Mouse (Mus musculus): Measurements from ENCODE around the gene Apof. TPM values are rescaled to one million over a fixed set of nuclear protein-coding genes. Genes with fewer than 3 reads are reported as not detected.

Gene Apof
- 0.09 TPM in 1 of 2 replicates, not detected in the other for polyA plus RNA-seq (2021; fragmentation: Nextera tagmentation)
- long read RNA-seq, experiment 1: 0 reads
- long read RNA-seq, experiment 2: 0 reads

GRCm38 (mm10) chr10:128268371-128268770, at the start of gene Apof:
Gene Apof, plus strand, starts transcription at chr10:128268671.

GRCm38 (mm10) chr10:128225538-128225937, 42.9 kb upstream of the Apof start, which contains the start of gene Mip:
Gene Mip, plus strand, starts transcription at chr10:128225838.

GRCm38 (mm10) chr10:128231697-128232419, 36.6 kb upstream of the Apof start, which contains the start of gene Timeless:
Gene Timeless, plus strand, starts transcription at chr10:128232065.

GRCm38 (mm10) chr10:128253677-128254255, 14.7 kb upstream of the Apof start, which contains the start of gene Apon:
Gene Apon, plus strand, starts transcription at chr10:128254096.

GRCm38 (mm10) chr10:128270287-128270841, 1.9 kb downstream of the Apof start, which contains the start of gene Stat2:
Gene Stat2, plus strand, starts transcription at chr10:128270559.

GRCm38 (mm10) chr10:128298702-128299171, 30.3 kb downstream of the Apof start, which contains the start of gene Il23a:
Gene Il23a, minus strand, starts transcription at chr10:128298752.

GRCm38 (mm10) chr10:128303126-128304021, 34.9 kb downstream of the Apof start, which contains the start of gene Pan2:
Gene Pan2, plus strand, starts transcription at chr10:128303335.

Other genes with a start within 250 kb of the Apof start
- gene Naca, start 233.1 kb upstream of the Apof start, polyA plus RNA-seq (2021; fragmentation: Nextera tagmentation): 767 and 841 TPM in 2 replicates
- gene Ptges3, start 209.7 kb upstream of the Apof start, polyA plus RNA-seq (2021; fragmentation: Nextera tagmentation): 207 and 248 TPM in 2 replicates
- gene Atp5b, start 185.4 kb upstream of the Apof start, polyA plus RNA-seq (2021; fragmentation: Nextera tagmentation): 1,781 and 2,018 TPM in 2 replicates
- 3.8 and 4.4 TPM in 2 replicates for gene Baz2a, start 177.1 kb upstream of the Apof start, polyA plus RNA-seq (2021; fragmentation: Nextera tagmentation)
- gene Rbms2, start 88.4 kb upstream of the Apof start, polyA plus RNA-seq (2021; fragmentation: Nextera tagmentation): 3.7 and 5.3 TPM in 2 replicates
- gene Gls2, start 74.2 kb upstream of the Apof start, polyA plus RNA-seq (2021; fragmentation: Nextera tagmentation): 24.5 and 25.7 TPM in 2 replicates
- 9.1 and 11.8 TPM in 2 replicates for gene Spryd4, start 56.9 kb upstream of the Apof start, polyA plus RNA-seq (2021; fragmentation: Nextera tagmentation)
- not detected in 2 replicates for gene Mip, start 42.8 kb upstream of the Apof start, polyA plus RNA-seq (2021; fragmentation: Nextera tagmentation)
- gene Timeless, start 36.6 kb upstream of the Apof start, polyA plus RNA-seq (2021; fragmentation: Nextera tagmentation): 3.0 and 4.9 TPM in 2 replicates
- not detected in 2 replicates for gene Apon, start 14.6 kb upstream of the Apof start, polyA plus RNA-seq (2021; fragmentation: Nextera tagmentation)
- gene Stat2, start 1.9 kb downstream of the Apof start, polyA plus RNA-seq (2021; fragmentation: Nextera tagmentation): 5.0 and 5.3 TPM in 2 replicates
- 0.15 TPM in 1 of 2 replicates, not detected in the other for gene Il23a, start 30.1 kb downstream of the Apof start, polyA plus RNA-seq (2021; fragmentation: Nextera tagmentation)
- gene Pan2, start 34.7 kb downstream of the Apof start, polyA plus RNA-seq (2021; fragmentation: Nextera tagmentation): 2.5 and 2.8 TPM in 2 replicates
- 113 and 142 TPM in 2 replicates for gene Cnpy2, start 53.8 kb downstream of the Apof start, polyA plus RNA-seq (2021; fragmentation: Nextera tagmentation)
- gene Cs, start 69.1 kb downstream of the Apof start, polyA plus RNA-seq (2021; fragmentation: Nextera tagmentation): 189 and 199 TPM in 2 replicates
- gene Coq10a, start 100.3 kb downstream of the Apof start, polyA plus RNA-seq (2021; fragmentation: Nextera tagmentation): 20.7 and 55.1 TPM in 2 replicates
- 5.9 and 11.9 TPM in 2 replicates for gene Ankrd52, start 108.4 kb downstream of the Apof start, polyA plus RNA-seq (2021; fragmentation: Nextera tagmentation)
- gene Slc39a5, start 132.6 kb downstream of the Apof start, polyA plus RNA-seq (2021; fragmentation: Nextera tagmentation): 0.25 and 0.39 TPM in 2 replicates
- 98.0 and 168 TPM in 2 replicates for gene Nabp2, start 142.8 kb downstream of the Apof start, polyA plus RNA-seq (2021; fragmentation: Nextera tagmentation)
- 67.9 and 86.2 TPM in 2 replicates for gene Rnf41, start 143.0 kb downstream of the Apof start, polyA plus RNA-seq (2021; fragmentation: Nextera tagmentation)
- gene Smarcc2, start 190.6 kb downstream of the Apof start, polyA plus RNA-seq (2021; fragmentation: Nextera tagmentation): 61.2 and 108 TPM in 2 replicates
- gene Myl6, start 225.5 kb downstream of the Apof start, polyA plus RNA-seq (2021; fragmentation: Nextera tagmentation): 1,011 and 1,043 TPM in 2 replicates
- gene Myl6b, start 230.0 kb downstream of the Apof start, polyA plus RNA-seq (2021; fragmentation: Nextera tagmentation): 2.5 and 5.2 TPM in 2 replicates

Measured in left cerebral cortex, adult 6 months (tissue).